Mouse (Mus musculus) activated CD4-positive, CD25-positive, alpha-beta regulatory T cell, adult 4 months (primary cell): ENCODE measurements around the gene Meis3. TPM values are rescaled to one million over a fixed set of nuclear protein-coding genes. Genes with fewer than 3 reads are reported as not detected.

Experiments
- ATAC-seq: one replicate; pipeline ENCODE4 v1.8.0; 2017
- polyA plus RNA-seq, 2 experiments: library from polyadenylated mRNA; unstranded; fragments of 100-300 nt; shearing (Covaris generic); gene quantifications; one replicate each; pipeline ENCODE4 v1.2.1; 2017

Gene Meis3
- polyA plus RNA-seq, 2 experiments from 2014 or later: 11.0 to 17.9 TPM

GRCm38 (mm10) chr7:16213196-16213595 lies 38.3 kb downstream of the Meis3 start:
- ATAC-seq: no peak

GRCm38 (mm10) chr7:16213986-16214385 lies 39.1 kb downstream of the Meis3 start:
- ATAC-seq: no peak

GRCm38 (mm10) chr7:16221582-16222272 lies 46.8 kb downstream of the Meis3 start, which contains the start of gene Dhx34:
Gene Dhx34 (minus strand): TSS chr7:16222037.
- peak; percentile 93 for ATAC-seq

DNA sequence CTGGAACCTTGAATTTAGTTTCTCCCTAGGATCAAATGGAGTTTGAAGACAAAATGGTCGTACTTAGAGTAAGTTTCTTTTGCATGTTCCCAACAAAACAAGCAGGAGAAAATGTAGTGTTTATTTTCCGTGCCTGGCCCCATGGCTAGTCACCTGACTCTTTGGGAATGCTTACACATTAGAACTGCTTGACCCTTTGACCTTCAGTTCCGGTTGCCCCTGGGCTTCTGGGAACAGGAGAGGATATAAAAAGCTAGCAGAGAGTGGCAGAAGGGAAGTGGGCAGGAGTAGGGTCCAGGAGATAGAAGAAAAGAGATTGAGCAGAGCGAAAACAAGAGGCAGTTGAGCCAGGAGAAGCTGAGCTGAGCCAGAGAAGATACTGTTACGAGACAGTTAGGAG lies 55.0 kb downstream of the Meis3 start:
- ATAC-seq: no peak

Other genes with a start within 250 kb of the Meis3 start
- 100 to 1,000 TPM; 334 to 398 TPM for gene Nop53, start 229.0 kb upstream of the Meis3 start, polyA plus RNA-seq
- gene Ehd2, start 207.5 kb upstream of the Meis3 start, polyA plus RNA-seq: under 1 TPM; 0.07 to 0.11 TPM
- gene Bicra, start 127.2 kb upstream of the Meis3 start, polyA plus RNA-seq: 1 to 10 TPM; 3.7 TPM
- gene Zfp541, start 113.3 kb upstream of the Meis3 start, polyA plus RNA-seq: under 1 TPM in 1 of 2 experiments, not detected in 1; 0.11 TPM
- gene Napa, start 76.6 kb upstream of the Meis3 start, polyA plus RNA-seq: 100 to 1,000 TPM; 162 to 259 TPM
- gene Kptn, start 55.2 kb upstream of the Meis3 start, polyA plus RNA-seq: 10 to 100 TPM; 18.6 to 21.8 TPM
- not detected for gene Slc8a2, start 45.3 kb upstream of the Meis3 start, polyA plus RNA-seq
- gene Dhx34, start 46.9 kb downstream of the Meis3 start, polyA plus RNA-seq: 10 to 100 TPM in 1 of 2 experiments, 1 to 10 TPM in 1; 7.0 to 10.9 TPM
- gene C5ar2, start 69.1 kb downstream of the Meis3 start, polyA plus RNA-seq: not detected
- gene C5ar1, start 84.5 kb downstream of the Meis3 start, polyA plus RNA-seq: not detected
- 1 to 10 TPM; 1.8 to 2.8 TPM for gene Inafm1, start 98.5 kb downstream of the Meis3 start, polyA plus RNA-seq
- 10 to 100 TPM; 11.1 to 11.2 TPM for gene Ccdc9, start 111.7 kb downstream of the Meis3 start, polyA plus RNA-seq
- 1 to 10 TPM in 1 of 2 experiments, under 1 TPM in 1; 0.43 to 1.5 TPM for gene Bbc3, start 133.3 kb downstream of the Meis3 start, polyA plus RNA-seq
- 100 to 1,000 TPM in 1 of 2 experiments, 10 to 100 TPM in 1; 75.9 to 106 TPM for gene Sae1, start 212.7 kb downstream of the Meis3 start, polyA plus RNA-seq
- 10 to 100 TPM; 14.0 to 16.1 TPM for gene Zc3h4, start 225.8 kb downstream of the Meis3 start, polyA plus RNA-seq